Mouse (Mus musculus): ENCODE measurements at regions not wholly inside any gene's neighbourhood (a gene's known extent, or its start where the extent isn't known, plus 50 kb on each side); places are given as distances from the start of the nearest gene placed in this dataset.

DNA sequence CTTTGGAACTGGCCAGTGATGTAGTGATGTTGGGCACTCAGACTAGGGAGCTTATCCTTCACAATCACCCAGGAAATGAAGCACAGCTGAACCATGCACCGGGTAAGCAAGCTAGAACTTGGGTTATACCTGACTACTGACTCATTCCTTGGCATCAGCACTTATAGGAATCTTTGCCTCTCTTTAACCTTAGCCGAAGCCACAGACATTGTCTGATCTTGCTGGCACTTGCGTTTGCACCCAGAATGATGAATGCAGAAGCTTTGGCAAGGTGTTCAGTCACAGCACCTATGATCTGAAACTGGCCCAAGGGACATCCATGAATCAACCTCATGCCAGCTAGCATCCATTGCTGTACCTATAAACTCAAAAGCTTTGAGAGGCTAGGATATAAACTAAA lies 529.0 kb upstream of the Sox9 start:
- H3K4me3 ChIP-seq (ENCODE audit: low read depth, low read length), result no peak overlapping the region
- no peak overlapping the region for H3K4me2 ChIP-seq (replicated peaks; ENCODE audit: low read depth)
- no peak overlapping the region for H3K27ac ChIP-seq (replicated peaks)
- H3K9me3 ChIP-seq (ENCODE audit: control insufficient read depth, low read length), result no peaks in the 10 kb centered on the region
- H3K27me3 ChIP-seq (ENCODE audit: control insufficient read depth, insufficient read depth, low read length), result no peaks in the 10 kb centered on the region
- WGBS, result 74% methylated on average over 3 of the region's 3 CpGs
- no peaks in the 10 kb centered on the region for H3K36me3 ChIP-seq (ENCODE audit: control insufficient read depth, insufficient read depth, low read length)
- H3K9ac ChIP-seq (ENCODE audit: low read length), result no peak overlapping the region
- DNase-seq (ENCODE audit: low spot score) (no peak), ATAC-seq (ENCODE audit: low FRiP score, low TSS enrichment) (no peak)
- no peak for TF ChIP-seq EP300 (optimal IDR thresholded peaks at IDR 0.05)
- H3K4me1 ChIP-seq (replicated peaks; ENCODE audit: control insufficient read depth, insufficient read depth), result no peaks in the 10 kb centered on the region

DNA sequence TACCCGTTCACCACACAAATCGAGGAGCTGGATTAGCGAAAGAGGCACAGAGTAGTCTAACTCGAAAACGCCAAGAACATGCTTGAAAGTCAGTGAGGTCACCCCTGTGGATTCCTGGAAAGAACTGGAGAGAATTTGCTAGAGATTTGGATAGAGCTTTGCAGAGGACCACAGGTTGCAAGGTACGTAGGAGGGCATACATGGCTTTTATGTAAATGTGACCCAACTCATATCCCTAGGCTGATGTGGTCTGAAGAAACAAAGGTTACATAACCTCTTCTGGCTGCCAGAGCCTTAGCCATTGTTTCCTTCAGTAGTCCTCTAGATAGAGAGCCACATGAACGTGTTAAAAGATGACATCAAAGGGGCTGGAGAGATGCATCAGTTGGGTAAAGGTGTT lies 525.7 kb upstream of the Sox9 start:
- TF ChIP-seq CTCF (IDR thresholded peaks at IDR 0.05; ENCODE audit: low read depth), result no peak
- TF ChIP-seq EP300 (optimal IDR thresholded peaks at IDR 0.05), result no peak
- Histone ChIP-seq H3K27me3 (ENCODE audit: control insufficient read depth, insufficient read depth, low read length) (no peaks in the 10 kb centered on the region), H3K36me3 (ENCODE audit: control insufficient read depth, insufficient read depth, low read length) (no peaks in the 10 kb centered on the region), H3K9ac (ENCODE audit: low read length) (no peak overlapping the region), H3K4me3 (ENCODE audit: low read depth, low read length) (no peak overlapping the region), H3K9me3 (ENCODE audit: control insufficient read depth, low read length) (no peaks in the 10 kb centered on the region), H3K4me2 (replicated peaks; ENCODE audit: low read depth) (no peak overlapping the region), H3K4me1 (replicated peaks; ENCODE audit: control insufficient read depth, insufficient read depth) (no peaks in the 10 kb centered on the region), H3K27ac (replicated peaks) (no peak overlapping the region)
- DNase-seq (ENCODE audit: low spot score) (no peak), ATAC-seq (ENCODE audit: low FRiP score, low TSS enrichment) (no peak)
- WGBS, result 86% methylated on average over 7 of the region's 7 CpGs

DNA sequence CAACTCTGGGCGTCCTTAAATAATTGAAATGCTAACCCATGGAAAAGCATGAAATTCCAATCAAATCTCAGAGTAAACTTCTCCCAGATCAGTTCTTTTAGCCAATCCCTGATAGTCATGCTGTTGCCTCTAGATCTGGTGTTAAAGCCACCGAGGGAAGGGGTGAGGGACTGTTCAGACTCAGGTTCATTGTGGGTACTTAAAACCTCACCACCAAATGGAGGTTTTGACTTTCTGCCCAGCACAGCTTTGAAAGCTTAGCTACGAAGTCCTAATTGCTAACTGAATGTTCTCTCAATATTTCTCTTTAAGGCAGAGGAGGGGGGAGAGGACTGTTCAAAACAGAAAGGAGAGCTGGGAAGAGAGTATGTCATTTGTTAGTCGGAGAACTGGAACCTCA lies 517.9 kb upstream of the Sox9 start:
- DNase-seq (ENCODE audit: low spot score) (no peak), ATAC-seq (ENCODE audit: low FRiP score, low TSS enrichment) (no peak)
- Histone ChIP-seq H3K4me3 (ENCODE audit: low read depth, low read length) (no peak overlapping the region), H3K9ac (ENCODE audit: low read length) (no peak overlapping the region), H3K27ac (replicated peaks) (no peak overlapping the region), H3K9me3 (ENCODE audit: control insufficient read depth, low read length) (no peaks in the 10 kb centered on the region), H3K27me3 (ENCODE audit: control insufficient read depth, insufficient read depth, low read length) (no peaks in the 10 kb centered on the region), H3K36me3 (ENCODE audit: control insufficient read depth, insufficient read depth, low read length) (no peaks in the 10 kb centered on the region), H3K4me2 (replicated peaks; ENCODE audit: low read depth) (no peak overlapping the region), H3K4me1 (replicated peaks; ENCODE audit: control insufficient read depth, insufficient read depth) (no peaks in the 10 kb centered on the region)
- TF ChIP-seq EP300 (optimal IDR thresholded peaks at IDR 0.05) (no peak), CTCF (IDR thresholded peaks at IDR 0.05; ENCODE audit: low read depth) (no peak)
- 48% methylated on average over 4 of the region's 4 CpGs for WGBS

DNA sequence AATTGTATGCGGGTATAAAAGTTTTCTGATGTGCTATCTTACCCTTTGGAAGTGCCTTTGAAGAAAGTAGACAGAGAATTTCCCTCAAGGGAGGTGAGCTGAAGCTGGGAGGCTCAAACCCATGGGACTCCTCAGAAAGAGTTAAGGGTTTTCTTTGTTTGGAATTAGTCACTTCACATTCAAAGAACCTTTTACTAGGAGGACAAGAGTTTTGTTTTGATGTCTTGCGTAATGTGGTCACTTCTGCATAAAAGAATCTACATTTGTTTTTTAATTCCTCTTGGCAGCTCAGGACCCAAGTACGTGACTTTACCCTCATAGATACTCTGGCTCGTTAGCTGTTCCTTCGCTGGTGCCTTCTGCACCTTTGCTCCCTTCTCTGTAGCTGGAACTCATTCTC lies 511.1 kb upstream of the Sox9 start:
- no peak overlapping the region for H3K9ac ChIP-seq (ENCODE audit: low read length)
- no peaks in the 10 kb centered on the region for H3K36me3 ChIP-seq (ENCODE audit: control insufficient read depth, insufficient read depth, low read length)
- no peaks in the 10 kb centered on the region for H3K4me1 ChIP-seq (replicated peaks; ENCODE audit: control insufficient read depth, insufficient read depth)
- no peaks in the 10 kb centered on the region for H3K9me3 ChIP-seq (ENCODE audit: control insufficient read depth, low read length)
- TF ChIP-seq EP300 (optimal IDR thresholded peaks at IDR 0.05) (no peak), CTCF (IDR thresholded peaks at IDR 0.05; ENCODE audit: low read depth) (no peak)
- 77% methylated on average over 5 of the region's 5 CpGs for WGBS
- no peaks in the 10 kb centered on the region for H3K27me3 ChIP-seq (ENCODE audit: control insufficient read depth, insufficient read depth, low read length)
- ATAC-seq (ENCODE audit: low FRiP score, low TSS enrichment), result no peak
- DNase-seq (ENCODE audit: low spot score), result no peak
- H3K4me2 ChIP-seq (replicated peaks; ENCODE audit: low read depth), result no peak overlapping the region
- no peak overlapping the region for H3K27ac ChIP-seq (replicated peaks)
- no peak overlapping the region for H3K4me3 ChIP-seq (ENCODE audit: low read depth, low read length)

DNA sequence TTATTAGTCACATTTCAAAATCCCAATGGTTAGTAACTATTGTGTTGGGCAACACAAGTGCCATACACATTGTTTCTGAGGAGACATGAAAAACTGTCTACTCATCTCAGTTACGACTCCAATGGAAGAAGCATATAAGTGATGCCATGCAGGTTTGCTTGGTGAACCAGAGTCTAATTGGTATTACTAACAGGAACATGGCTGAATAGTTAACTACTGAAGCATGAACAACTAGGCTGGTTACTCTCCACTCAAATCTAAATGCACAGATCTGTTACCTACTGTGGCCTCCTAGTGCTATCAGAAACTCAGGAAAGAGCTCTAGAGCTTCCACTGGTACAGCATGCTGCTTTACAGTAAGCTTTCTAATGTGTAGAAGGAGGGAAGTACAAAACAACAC lies 503.5 kb upstream of the Sox9 start:
- WGBS, result 98% methylated on average over 1 of the region's 1 CpGs
- ATAC-seq (ENCODE audit: low FRiP score, low TSS enrichment), result no peak
- Histone ChIP-seq H3K4me2 (replicated peaks; ENCODE audit: low read depth) (no peak overlapping the region), H3K4me1 (replicated peaks; ENCODE audit: control insufficient read depth, insufficient read depth) (no peaks in the 10 kb centered on the region), H3K36me3 (ENCODE audit: control insufficient read depth, insufficient read depth, low read length) (no peaks in the 10 kb centered on the region), H3K27ac (replicated peaks) (no peak overlapping the region), H3K9ac (ENCODE audit: low read length) (no peak overlapping the region), H3K27me3 (ENCODE audit: control insufficient read depth, insufficient read depth, low read length) (no peaks in the 10 kb centered on the region), H3K4me3 (ENCODE audit: low read depth, low read length) (no peak overlapping the region), H3K9me3 (ENCODE audit: control insufficient read depth, low read length) (no peaks in the 10 kb centered on the region)
- TF ChIP-seq EP300 (optimal IDR thresholded peaks at IDR 0.05) (no peak), CTCF (IDR thresholded peaks at IDR 0.05; ENCODE audit: low read depth) (no peak)
- DNase-seq (ENCODE audit: low spot score), result no peak

DNA sequence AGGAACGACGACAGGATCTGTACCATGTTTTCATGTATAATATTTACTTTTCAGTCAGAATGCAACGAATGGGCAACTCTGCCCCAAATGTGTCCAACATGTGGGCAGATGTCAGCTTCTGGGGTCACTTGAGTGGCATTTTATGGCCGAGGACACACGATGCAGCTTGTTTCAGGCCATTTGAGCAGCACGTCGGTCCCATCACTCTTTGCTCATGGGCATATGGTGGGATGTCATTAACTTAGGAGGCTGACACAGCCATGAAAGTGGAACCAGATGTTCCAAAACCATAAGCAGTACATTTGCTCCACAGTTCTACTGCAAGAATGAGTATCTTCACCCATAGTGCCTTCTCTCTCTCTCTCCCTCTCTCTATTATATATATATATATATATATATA lies 499.1 kb upstream of the Sox9 start:
- WGBS, result 77% methylated on average over 7 of the region's 7 CpGs
- no peaks in the 10 kb centered on the region for H3K27me3 ChIP-seq (ENCODE audit: control insufficient read depth, insufficient read depth, low read length)
- ATAC-seq (ENCODE audit: low FRiP score, low TSS enrichment) (no peak), DNase-seq (ENCODE audit: low spot score) (no peak)
- H3K9me3 ChIP-seq (ENCODE audit: control insufficient read depth, low read length), result no peaks in the 10 kb centered on the region
- TF ChIP-seq CTCF (IDR thresholded peaks at IDR 0.05; ENCODE audit: low read depth), result no peak
- no peak for TF ChIP-seq EP300 (optimal IDR thresholded peaks at IDR 0.05)
- no peak overlapping the region for H3K27ac ChIP-seq (replicated peaks)
- H3K36me3 ChIP-seq (ENCODE audit: control insufficient read depth, insufficient read depth, low read length), result no peaks in the 10 kb centered on the region
- no peaks in the 10 kb centered on the region for H3K4me1 ChIP-seq (replicated peaks; ENCODE audit: control insufficient read depth, insufficient read depth)
- H3K4me2 ChIP-seq (replicated peaks; ENCODE audit: low read depth), result no peak overlapping the region
- no peak overlapping the region for H3K4me3 ChIP-seq (ENCODE audit: low read depth, low read length)
- H3K9ac ChIP-seq (ENCODE audit: low read length), result no peak overlapping the region
